Mouse (Mus musculus) MEL (cell line): Measurements from ENCODE around the gene Slamf7. TPM values are rescaled to one million over a fixed set of nuclear protein-coding genes. Genes with fewer than 3 reads are reported as not detected.

ENCODE experiments used
- DNase-seq: peaks from one replicate; pipeline ENCODE4 v3.0.0; 2011; ENCODE audit warnings: low read depth, low spot score
- H3K27ac ChIP-seq: 2 replicates; pipeline ENCODE4 v1.5.1; 2012; ENCODE audit warnings: low read depth, mild to moderate bottlenecking, control low read depth, low read length, moderate library complexity; ENCODE audit not compliant: control insufficient read depth
- H3K27me3 ChIP-seq, 2 experiments: fragments of 150-350 bp in 1 of 2; sonication (generic) in 1 of 2; 2 replicates each; pipeline ENCODE4 v1.6.1; 2012; ENCODE audit warnings: low read length in 2 of 2, mild to moderate bottlenecking in 2 of 2, improper control_type of control experiment in 1 of 2, moderate library complexity in 1 of 2; ENCODE audit not compliant: insufficient read depth in 2 of 2, control insufficient read depth in 1 of 2
- H3K36me3 ChIP-seq, 2 experiments: 2 replicates each; pipeline ENCODE4 v1.6.1; 2012 to 2014; ENCODE audit warnings: low read length in 2 of 2, improper control_type of control experiment in 1 of 2, inconsistent platforms in 1 of 2, mild to moderate bottlenecking in 1 of 2; ENCODE audit not compliant: insufficient read depth in 2 of 2, control insufficient read depth in 1 of 2
- H3K4me1 ChIP-seq, 2 experiments: fragments of 150-350 bp in 1 of 2; sonication (generic) in 1 of 2; 2 replicates each; pipeline ENCODE4 v1.6.1; 2012; ENCODE audit warnings: low read length in 2 of 2, improper control_type of control experiment in 1 of 2, mild to moderate bottlenecking in 1 of 2; ENCODE audit not compliant: insufficient read depth in 2 of 2, control insufficient read depth in 1 of 2
- H3K4me3 ChIP-seq, 2 experiments: fragments of 150-350 bp in 1 of 2; sonication (generic) in 1 of 2; 2 replicates each; pipeline ENCODE4 v1.5.1; 2012; ENCODE audit warnings: low read depth in 2 of 2, low read length in 2 of 2, mild to moderate bottlenecking in 2 of 2, moderate library complexity in 2 of 2, control low read depth in 1 of 2, improper control_type of control experiment in 1 of 2; ENCODE audit not compliant: control insufficient read depth in 1 of 2, insufficient read depth in 1 of 2
- H3K79me2 ChIP-seq: 2 replicates; pipeline ENCODE4 v1.6.1; 2012; ENCODE audit warnings: mild to moderate bottlenecking, low read length, moderate library complexity; ENCODE audit not compliant: control insufficient read depth, poor library complexity, insufficient read depth
- H3K9ac ChIP-seq: 2 replicates; pipeline ENCODE4 v1.6.1; 2012; ENCODE audit warnings: low read depth, mild to moderate bottlenecking, control low read depth, low read length, moderate library complexity; ENCODE audit not compliant: control insufficient read depth, poor library complexity, severe bottlenecking
- H3K9me3 ChIP-seq: fragments of 150-350 bp; sonication (generic); replicated peaks from 2 replicates; pipeline ENCODE4 v1.6.1; 2012; ENCODE audit warnings: mild to moderate bottlenecking, low read length, improper control_type of control experiment, moderate library complexity; ENCODE audit not compliant: insufficient read depth
- BHLHE40 ChIP-seq: IDR thresholded peaks from 2 replicates; pipeline ENCODE4 v1.6.1; 2012; ENCODE audit warnings: low read depth, mild to moderate bottlenecking, inconsistent platforms, low read length, improper control_type of control experiment, borderline replicate concordance
- CHD1 ChIP-seq: IDR thresholded peaks from 2 replicates; pipeline ENCODE4 v1.6.1; 2012; ENCODE audit warnings: low read depth, mild to moderate bottlenecking, inconsistent platforms, low read length, improper control_type of control experiment
- E2F4 ChIP-seq: IDR thresholded peaks from 2 replicates; pipeline ENCODE4 v1.6.1; 2011; ENCODE audit warnings: low read depth, low read length, improper control_type of control experiment, borderline replicate concordance
- ETS1 ChIP-seq: IDR thresholded peaks from 2 replicates; pipeline ENCODE4 v1.6.1; 2012; ENCODE audit warnings: low read depth, mild to moderate bottlenecking, inconsistent platforms, low read length, improper control_type of control experiment, moderate library complexity
- GATA1 ChIP-seq: IDR thresholded peaks from 2 replicates; pipeline ENCODE4 v1.6.1; 2011; ENCODE audit warnings: low read depth, low read length, improper control_type of control experiment
- MAFK ChIP-seq: IDR thresholded peaks from 2 replicates; pipeline ENCODE4 v1.6.1; 2011; ENCODE audit warnings: low read depth, mild to moderate bottlenecking, low read length, improper control_type of control experiment, borderline replicate concordance
- MEF2A ChIP-seq: IDR thresholded peaks from 2 replicates; pipeline ENCODE4 v1.6.1; 2014; ENCODE audit warnings: low read depth, mild to moderate bottlenecking, inconsistent platforms, low read length, improper control_type of control experiment; ENCODE audit not compliant: poor library complexity, insufficient replicate concordance, severe bottlenecking; ENCODE audit errors: extremely low read depth
- MXI1 ChIP-seq: IDR thresholded peaks from 2 replicates; pipeline ENCODE4 v1.6.1; 2011; ENCODE audit warnings: mild to moderate bottlenecking, low read depth, low read length, improper control_type of control experiment
- NELFE ChIP-seq: IDR thresholded peaks from 2 replicates; pipeline ENCODE4 v1.6.1; 2011; ENCODE audit warnings: low read depth, low read length, improper control_type of control experiment
- NRF1 ChIP-seq: IDR thresholded peaks from 2 replicates; pipeline ENCODE4 v1.6.1; 2014; ENCODE audit warnings: low read depth, mild to moderate bottlenecking, inconsistent platforms, low read length, improper control_type of control experiment, moderate library complexity; ENCODE audit not compliant: poor library complexity, insufficient read depth, severe bottlenecking
- POLR2A ChIP-seq, 2 experiments: IDR thresholded peaks; 2 replicates each; pipeline ENCODE4 v1.6.1; 2011 to 2012; ENCODE audit warnings: low read length in 2 of 2, mild to moderate bottlenecking in 2 of 2, control low read depth in 1 of 2, improper control_type of control experiment in 1 of 2, low read depth in 1 of 2, moderate library complexity in 1 of 2; ENCODE audit not compliant: control insufficient read depth in 1 of 2, insufficient read depth in 1 of 2, poor library complexity in 1 of 2
- SMC3 ChIP-seq: IDR thresholded peaks from 2 replicates; pipeline ENCODE4 v1.6.1; 2011; ENCODE audit warnings: low read depth, low read length, improper control_type of control experiment
- TAL1 ChIP-seq: IDR thresholded peaks from 2 replicates; pipeline ENCODE4 v1.6.1; 2012; ENCODE audit warnings: mild to moderate bottlenecking, inconsistent platforms, low read length, moderate library complexity, mixed read lengths
- TCF12 ChIP-seq: IDR thresholded peaks from 2 replicates; pipeline ENCODE4 v1.6.1; 2014; ENCODE audit warnings: low read depth, mild to moderate bottlenecking, inconsistent platforms, low read length, improper control_type of control experiment, moderate library complexity
- USF2 ChIP-seq, 2 experiments: IDR thresholded peaks; 2 replicates each; pipeline ENCODE4 v1.6.1; 2011 to 2012; ENCODE audit warnings: improper control_type of control experiment in 2 of 2, low read length in 2 of 2, borderline replicate concordance in 1 of 2, inconsistent platforms in 1 of 2, low read depth in 1 of 2, mild to moderate bottlenecking in 1 of 2; ENCODE audit not compliant: insufficient read depth in 1 of 2
- ZNF384 ChIP-seq: IDR thresholded peaks from 2 replicates; pipeline ENCODE4 v1.6.1; 2012; ENCODE audit warnings: low read depth, mild to moderate bottlenecking, inconsistent platforms, low read length, improper control_type of control experiment
- polyA plus RNA-seq, 2 experiments: library from polyadenylated mRNA; stranded (reverse) in 1 of 2; unstranded in 1 of 2; fragments of >175 nt in 1 of 2; fragments of >200 nt in 1 of 2; gene quantifications; 2 replicates each; pipeline versions ENCODE4 v1.2.1 to v1.2.4; 2012; ENCODE audit warnings: low replicate concordance in 2 of 2, low read depth in 1 of 2; ENCODE audit not compliant: insufficient read length in 2 of 2, insufficient read depth in 1 of 2, missing spikeins in 1 of 2
- total RNA-seq: library from RNA; depleted of rRNA; stranded (reverse); fragments of 300-350 nt; gene quantifications from 2 replicates; pipeline ENCODE4 v1.2.3, GENCODE M21; 2012

Gene Slamf7
- total and polyA plus RNA-seq, 3 experiments = not detected

GRCm38 (mm10) chr1:171606656-171607055, 46.2 kb downstream of the Slamf7 start:
- H3K36me3 ChIP-seq = no peaks in the 10 kb centered on the region
- no peak for DNase-seq
- no peaks in the 10 kb centered on the region for H3K9me3 ChIP-seq
- no peak for TF ChIP-seq GATA1
- no peak for TF ChIP-seq CHD1
- no peak for TF ChIP-seq SMC3
- no peak for TF ChIP-seq MAFK
- no peak for TF ChIP-seq USF2 (IDR thresholded peaks at IDR 0.05; ENCODE audit: borderline replicate concordance in 1 of 2, insufficient read depth in 1 of 2, low read depth in 1 of 2, low read length in 2 of 2)
- no peak for TF ChIP-seq TAL1
- no peak for TF ChIP-seq NRF1
- no peak for TF ChIP-seq POLR2A (IDR thresholded peaks at IDR 0.05; ENCODE audit: control insufficient read depth in 1 of 2, insufficient read depth in 1 of 2, low read depth in 1 of 2, low read length in 2 of 2, poor library complexity in 1 of 2)
- no peak for TF ChIP-seq ETS1
- no peak for TF ChIP-seq TCF12
- no peak for TF ChIP-seq NELFE
- TF ChIP-seq ZNF384 = no peak
- no peak for TF ChIP-seq BHLHE40
- no peak for TF ChIP-seq MXI1
- TF ChIP-seq MEF2A = no peak
- no peak overlapping the region for H3K4me3 ChIP-seq
- no peak overlapping the region for H3K27ac ChIP-seq
- H3K9ac ChIP-seq = no peak overlapping the region
- H3K79me2 ChIP-seq = no peaks in the 10 kb centered on the region
- H3K27me3 ChIP-seq = peaks cover 0 to 1% of the 10 kb centered on the region in 2 experiments; a peak in 3 of 4 replicates
- no peaks in the 10 kb centered on the region for H3K4me1 ChIP-seq

- H3K27ac ChIP-seq = no peak overlapping the region
- no peaks in the 10 kb centered on the region for H3K36me3 ChIP-seq
- no peak for DNase-seq
- H3K27me3 ChIP-seq = peaks cover 0 to 4% of the 10 kb centered on the region in 2 experiments
- TF ChIP-seq E2F4 (no peak), MXI1 (no peak)
- H3K9me3 ChIP-seq = no peaks in the 10 kb centered on the region
- no peak overlapping the region for H3K4me3 ChIP-seq
- no peaks in the 10 kb centered on the region for H3K79me2 ChIP-seq
- H3K9ac ChIP-seq = no peak overlapping the region
- no peaks in the 10 kb centered on the region for H3K4me1 ChIP-seq
These were observed 48.1 kb downstream of the Slamf7 start for GRCm38 (mm10) chr1:171604686-171605085.
